Mouse (Mus musculus) T-cell, adult 2 months (primary cell): Measurements from ENCODE around the gene Ankrd52.

Experiments
- DNase-seq: peaks from one replicate; pipeline ENCODE4 v3.0.0; 2022; ENCODE audit warnings: low spot score

Gene Ankrd52

GRCm38 (mm10) chr10:128440407-128440806, 63.5 kb downstream of the Ankrd52 start:
- no peak for DNase-seq

GRCm38 (mm10) chr10:128441324-128442119, 64.6 kb downstream of the Ankrd52 start:
- no peak for DNase-seq

GRCm38 (mm10) chr10:128442718-128443117, 65.8 kb downstream of the Ankrd52 start:
- no peak for DNase-seq

GRCm38 (mm10) chr10:128444354-128444753, 67.4 kb downstream of the Ankrd52 start:
- DNase-seq: no peak

GRCm38 (mm10) chr10:128445407-128445806, 68.5 kb downstream of the Ankrd52 start:
- no peak for DNase-seq

GRCm38 (mm10) chr10:128451014-128451413, 74.1 kb downstream of the Ankrd52 start:
- no peak for DNase-seq

GRCm38 (mm10) chr10:128454471-128454870, 77.6 kb downstream of the Ankrd52 start:
- DNase-seq: no peak

GRCm38 (mm10) chr10:128455280-128455679, 78.4 kb downstream of the Ankrd52 start:
- DNase-seq: peak; percentile 80

GRCm38 (mm10) chr10:128457676-128458075, 80.8 kb downstream of the Ankrd52 start:
- DNase-seq: no peak
